Mouse (Mus musculus) kidney, embryonic 14.5 days (tissue): ENCODE results near the gene Bax. TPM values are rescaled to one million over a fixed set of nuclear protein-coding genes. Genes with fewer than 3 reads are reported as not detected.

Experiments
- ATAC-seq: fragments of 200-750 bp; cut with Nextera tagmentation; 2 replicates; pipeline ENCODE4 v1.8.0; 2017; ENCODE audit warnings: moderate number of reproducible peaks, mild to moderate bottlenecking, moderate TSS enrichment, moderate library complexity; ENCODE audit not compliant: low FRiP score, low TSS enrichment
- H3K27ac ChIP-seq: fragments of 300-500 bp; sonication (generic); 2 replicates; pipeline ENCODE4 v1.5.1; 2014; ENCODE audit warnings: low read depth, mild to moderate bottlenecking, low read length, moderate library complexity, mixed read lengths
- H3K27me3 ChIP-seq: fragments of 300-500 bp; sonication (generic); 2 replicates; pipeline ENCODE4 v1.6.1; 2014; ENCODE audit warnings: mild to moderate bottlenecking, low read length; ENCODE audit not compliant: control insufficient read depth, insufficient read depth
- H3K36me3 ChIP-seq: fragments of 300-500 bp; sonication (generic); 2 replicates; pipeline ENCODE4 v1.6.1; 2014; ENCODE audit warnings: low read length, mixed read lengths; ENCODE audit not compliant: control insufficient read depth, insufficient read depth
- H3K4me1 ChIP-seq: fragments of 300-500 bp; sonication (generic); 2 replicates; pipeline ENCODE4 v1.6.1; 2014; ENCODE audit warnings: low read length, mixed read lengths; ENCODE audit not compliant: control insufficient read depth, insufficient read depth
- H3K4me2 ChIP-seq: fragments of 300-500 bp; sonication (generic); replicated peaks from 2 replicates; pipeline ENCODE4 v1.6.1; 2014; ENCODE audit warnings: low read depth, mild to moderate bottlenecking, low read length
- H3K4me3 ChIP-seq: fragments of 300-500 bp; sonication (generic); 2 replicates; pipeline ENCODE4 v1.5.1; 2014; ENCODE audit warnings: mild to moderate bottlenecking, low read length
- H3K9ac ChIP-seq: fragments of 300-500 bp; sonication (generic); 2 replicates; pipeline ENCODE4 v1.6.1; 2014; ENCODE audit warnings: low read depth, mild to moderate bottlenecking, low read length, moderate library complexity
- H3K9me3 ChIP-seq: fragments of 300-500 bp; sonication (generic); 2 replicates; pipeline ENCODE4 v1.6.1; 2016; ENCODE audit warnings: low read length; ENCODE audit not compliant: control insufficient read depth
- WGBS: fragments of 180-500 bp; shearing (Covaris S2); extraction: QIAGEN DNeasy Blood & Tissue Kit; methylation state at CpG from one replicate; pipeline ENCODE4 v1.1.7; 2014; 5-methylcytosine and 5-hydroxymethylcytosine counted together
- polyA plus RNA-seq: library from polyadenylated mRNA; unstranded; fragments of >200 nt; fragmentation: Nextera tagmentation; extraction: Ambion mirVana; gene quantifications from 2 replicates; pipeline ENCODE4 v1.2.1, GENCODE M21; 2014

The Bax gene
- polyA plus RNA-seq, 1 experiment from 2014 or later = 97.3 TPM

DNA sequence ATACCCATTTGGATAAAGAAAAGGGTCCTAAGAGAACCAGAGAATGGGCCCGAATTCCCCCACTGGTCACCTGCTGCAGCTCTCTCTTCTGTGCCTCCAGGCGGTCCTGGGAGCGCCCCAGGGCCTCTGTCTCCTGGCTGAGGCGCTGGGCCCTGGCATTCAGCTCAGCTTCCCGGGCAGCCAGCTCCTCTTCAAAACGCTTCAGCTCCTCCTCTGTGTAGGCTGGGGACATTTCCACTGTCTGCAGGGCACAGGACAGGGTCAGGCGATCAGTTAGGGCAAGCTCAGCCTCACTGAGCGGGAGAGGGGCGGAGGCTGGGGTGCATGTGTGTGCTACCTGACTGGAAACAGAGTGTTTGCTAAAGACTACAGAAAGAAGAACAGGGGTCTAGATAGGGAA lies 27.9 kb upstream of the Bax start:
- H3K36me3 ChIP-seq = peaks cover 74% of the 10 kb centered on the region
- no peak for ATAC-seq

DNA sequence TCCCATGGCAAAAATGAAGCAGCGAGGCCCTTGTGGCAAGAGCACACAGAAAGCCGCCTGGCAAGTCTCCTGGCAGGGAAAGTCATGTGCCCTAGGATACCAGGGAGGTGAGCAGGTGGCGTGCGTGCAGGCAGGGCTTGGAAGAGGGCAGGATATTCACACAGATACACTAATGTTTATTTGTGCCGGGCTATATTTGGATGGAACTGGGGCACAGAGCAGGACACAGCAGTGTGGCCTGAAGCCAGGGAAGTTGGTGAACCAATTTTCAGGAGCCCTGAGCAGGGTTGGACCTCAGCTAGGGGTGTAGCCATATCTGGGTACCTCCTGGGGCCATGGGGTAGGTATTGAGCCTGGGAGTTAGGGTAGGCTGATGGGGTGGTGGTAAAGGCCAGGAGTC lies 26.3 kb upstream of the Bax start:
- no peak overlapping the region for H3K4me2 ChIP-seq
- H3K36me3 ChIP-seq = peaks cover 58% of the 10 kb centered on the region
- H3K9ac ChIP-seq = no peak overlapping the region
- no peak overlapping the region for H3K4me3 ChIP-seq
- H3K27ac ChIP-seq = no peak overlapping the region
- 0 out of 2 replicates have a peak, but pooled peaks cover 17% of the 10 kb centered on the region for H3K4me1 ChIP-seq
- H3K27me3 ChIP-seq = no peaks in the 10 kb centered on the region
- no peaks in the 10 kb centered on the region for H3K9me3 ChIP-seq
- no peak for ATAC-seq
- 95% methylated on average over 5 of the region's 5 CpGs for WGBS

More for the DNA sequence above, 27.9 kb upstream of the Bax start:
- no peaks in the 10 kb centered on the region for H3K9me3 ChIP-seq
- H3K4me3 ChIP-seq = no peak overlapping the region
- WGBS = 86% methylated on average over 9 of the region's 9 CpGs
- H3K9ac ChIP-seq = no peak overlapping the region
- 0 out of 2 replicates have a peak, but pooled peaks cover 9% of the 10 kb centered on the region for H3K4me1 ChIP-seq
- H3K4me2 ChIP-seq = no peak overlapping the region
- H3K27me3 ChIP-seq = no peaks in the 10 kb centered on the region
- H3K27ac ChIP-seq = no peak overlapping the region

- H3K27me3 ChIP-seq = no peaks in the 10 kb centered on the region
- H3K27ac ChIP-seq = no peak overlapping the region
- no peak overlapping the region for H3K4me2 ChIP-seq
- H3K36me3 ChIP-seq = peaks cover 52% of the 10 kb centered on the region
- 96% methylated on average over 8 of the region's 8 CpGs for WGBS
- no peak for ATAC-seq
- H3K9me3 ChIP-seq = no peaks in the 10 kb centered on the region
- 0 out of 2 replicates have a peak, but pooled peaks cover 17% of the 10 kb centered on the region for H3K4me1 ChIP-seq
- no peak overlapping the region for H3K4me3 ChIP-seq
- H3K9ac ChIP-seq = no peak overlapping the region
These were observed 25.6 kb upstream of the Bax start for GRCm38 (mm10) chr7:45492225-45492844.

- Histone ChIP-seq H3K36me3 (peaks cover 42% of the 10 kb centered on the region), H3K27ac (no peak overlapping the region), H3K4me3 (no peak overlapping the region), H3K9me3 (no peaks in the 10 kb centered on the region), H3K4me2 (no peak overlapping the region), H3K9ac (no peak overlapping the region), H3K27me3 (no peaks in the 10 kb centered on the region), H3K4me1 (0 out of 2 replicates have a peak, but pooled peaks cover 17% of the 10 kb centered on the region)
- no peak for ATAC-seq
- WGBS = 10% methylated on average over 3 of the region's 3 CpGs
These were observed 24.6 kb upstream of the Bax start for GRCm38 (mm10) chr7:45491264-45491663.

GRCm38 (mm10) chr7:45490822-45491221 lies 24.1 kb upstream of the Bax start:
- Histone ChIP-seq H3K9me3 (no peaks in the 10 kb centered on the region), H3K4me3 (no peak overlapping the region), H3K36me3 (peaks cover 37% of the 10 kb centered on the region), H3K27ac (no peak overlapping the region), H3K27me3 (no peaks in the 10 kb centered on the region), H3K4me1 (0 out of 2 replicates have a peak, but pooled peaks cover 17% of the 10 kb centered on the region), H3K9ac (no peak overlapping the region), H3K4me2 (no peak overlapping the region)
- WGBS = 16% methylated on average over 9 of the region's 9 CpGs
- ATAC-seq = peak; percentile 55

- no peak overlapping the region for H3K4me3 ChIP-seq
- no peak overlapping the region for H3K27ac ChIP-seq
- H3K27me3 ChIP-seq = no peaks in the 10 kb centered on the region
- H3K4me2 ChIP-seq = no peak overlapping the region
- peaks cover 25% of the 10 kb centered on the region for H3K36me3 ChIP-seq
- whole genome bisulfite sequencing = 62% methylated on average over 7 of the region's 7 CpGs
- no peaks in the 10 kb centered on the region for H3K9me3 ChIP-seq
- ATAC-seq = no peak
- 0 out of 2 replicates have a peak, but pooled peaks cover 17% of the 10 kb centered on the region for H3K4me1 ChIP-seq
- H3K9ac ChIP-seq = no peak overlapping the region
These were observed 22.9 kb upstream of the Bax start for GRCm38 (mm10) chr7:45489578-45489977.

- WGBS = 11% methylated on average over 37 of the region's 38 CpGs
- ATAC-seq = peak; percentile 44
- H3K4me1 ChIP-seq = 0 out of 2 replicates have a peak, but pooled peaks cover 17% of the 10 kb centered on the region
- H3K4me3 ChIP-seq = peak within 1 kb of the TSS; percentile 39
- H3K27ac ChIP-seq = peak within 1 kb of the TSS; percentile 59; the same call in 1 of the 2 replicates
- H3K36me3 ChIP-seq = peaks cover 15% of the 10 kb centered on the region; the same call in 1 of the 2 replicates
- no peaks in the 10 kb centered on the region for H3K27me3 ChIP-seq
- H3K4me2 ChIP-seq = peak within 1 kb of the TSS; percentile 72
- no peaks in the 10 kb centered on the region for H3K9me3 ChIP-seq
- H3K9ac ChIP-seq = peak within 1 kb of the TSS; percentile 61
These were observed 21.9 kb upstream of the Bax start, which contains the start of gene Dhdh for GRCm38 (mm10) chr7:45488293-45489204. Dhdh (minus strand) TSS chr7:45488805.

- 34% methylated on average over 11 of the region's 11 CpGs for WGBS
- peak overlapping the region; percentile 59; the same call in 1 of the 2 replicates for H3K27ac ChIP-seq
- no peaks in the 10 kb centered on the region for H3K9me3 ChIP-seq
- 0 out of 2 replicates have a peak, but pooled peaks cover 17% of the 10 kb centered on the region for H3K4me1 ChIP-seq
- peaks cover 8% of the 10 kb centered on the region; the same call in 1 of the 2 replicates for H3K36me3 ChIP-seq
- H3K9ac ChIP-seq = peak overlapping the region; percentile 61; the same call in 1 of the 2 replicates
- ATAC-seq = peak; percentile 11; the same call in 1 of the 2 replicates
- no peaks in the 10 kb centered on the region for H3K27me3 ChIP-seq
- H3K4me2 ChIP-seq = peak overlapping the region; percentile 72
- H3K4me3 ChIP-seq = peak overlapping the region; percentile 39
These were observed 21.2 kb upstream of the Bax start for GRCm38 (mm10) chr7:45487861-45488292.
